Mouse (Mus musculus) myocyte (in vitro differentiated cells): ENCODE results near the gene Cryl1.

Experiments used
- CEBPB ChIP-seq: IDR thresholded peaks from 2 replicates; pipeline ENCODE4 v1.6.1; 2011; ENCODE audit warnings: mild to moderate bottlenecking, moderate library complexity; ENCODE audit not compliant: poor library complexity, insufficient read depth, severe bottlenecking
- E2F4 ChIP-seq: IDR thresholded peaks from one replicate; pipeline ENCODE4 v1.6.1; 2011; ENCODE audit warnings: mild to moderate bottlenecking, control low read depth, moderate library complexity; ENCODE audit not compliant: insufficient read depth
- MAX ChIP-seq: IDR thresholded peaks from one replicate; pipeline ENCODE4 v1.6.1; 2011; ENCODE audit warnings: low read depth, mild to moderate bottlenecking, control low read depth
- MYOD1 ChIP-seq, 3 experiments: IDR thresholded peaks; one replicate each; pipeline ENCODE4 v1.6.1; 2011; ENCODE audit warnings: control low read depth in 2 of 3, low read depth in 2 of 3, mild to moderate bottlenecking in 2 of 3, moderate library complexity in 1 of 3; ENCODE audit not compliant: insufficient read length in 2 of 3, control insufficient read depth in 1 of 3
- MYOG ChIP-seq, 3 experiments: IDR thresholded peaks; one replicate each; pipeline ENCODE4 v1.6.1; 2011; ENCODE audit warnings: control low read depth in 2 of 3, low read depth in 2 of 3, mild to moderate bottlenecking in 2 of 3; ENCODE audit not compliant: insufficient read length in 2 of 3, control insufficient read depth in 1 of 3, insufficient read depth in 1 of 3
- POLR2A ChIP-seq: IDR thresholded peaks from one replicate; pipeline ENCODE4 v1.6.1; 2011; ENCODE audit warnings: low read depth, mild to moderate bottlenecking, control low read depth, moderate library complexity; ENCODE audit not compliant: insufficient read length
- POLR2AphosphoS2 ChIP-seq: IDR thresholded peaks from one replicate; pipeline ENCODE4 v1.6.1; 2011; ENCODE audit warnings: low read depth, control low read depth; ENCODE audit not compliant: insufficient read length
- REST ChIP-seq: IDR thresholded peaks from one replicate; pipeline ENCODE4 v1.6.1; 2011; ENCODE audit warnings: mild to moderate bottlenecking, control low read depth, moderate library complexity; ENCODE audit not compliant: insufficient read depth, insufficient read length
- TCF12 ChIP-seq: IDR thresholded peaks from one replicate; pipeline ENCODE4 v1.6.1; 2011; ENCODE audit warnings: mild to moderate bottlenecking, control low read depth; ENCODE audit not compliant: poor library complexity, insufficient read depth, severe bottlenecking
- USF1 ChIP-seq: IDR thresholded peaks from one replicate; pipeline ENCODE4 v1.6.1; 2011; ENCODE audit warnings: low read depth, mild to moderate bottlenecking, control low read depth, moderate library complexity

DNA sequence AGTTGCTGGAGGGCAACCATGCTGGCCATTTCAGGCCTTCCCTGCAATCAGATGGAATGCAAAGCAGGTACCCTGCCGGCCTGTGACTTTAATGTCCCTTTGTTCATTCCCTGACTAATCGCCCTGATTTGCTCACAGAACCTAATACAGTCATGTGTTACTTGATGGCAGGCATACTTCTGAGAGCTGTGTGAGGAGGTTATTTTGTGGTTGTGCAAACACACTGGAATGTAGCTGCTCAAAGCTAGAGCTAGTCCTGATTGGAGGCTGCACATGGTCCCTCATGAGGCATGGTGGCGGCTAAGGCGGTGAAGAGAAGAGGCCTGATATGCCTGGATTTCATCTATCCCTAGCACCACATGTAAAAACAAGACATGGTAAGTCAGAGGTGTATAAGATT, 50.2 kb downstream of the Cryl1 start:
- TF ChIP-seq MYOD1 (IDR thresholded peaks at IDR 0.05; ENCODE audit: control insufficient read depth in 1 of 3, insufficient read length in 2 of 3, low read depth in 2 of 3) (no peak), MAX (no peak), TCF12 (no peak), POLR2A (no peak), USF1 (no peak), REST (no peak), POLR2AphosphoS2 (no peak), MYOG (IDR thresholded peaks at IDR 0.05; ENCODE audit: control insufficient read depth in 1 of 3, insufficient read depth in 1 of 3, insufficient read length in 2 of 3, low read depth in 2 of 3) (no peak), E2F4 (no peak), CEBPB (no peak)
